Mouse (Mus musculus) intestine, postnatal 0 days (tissue): ENCODE results near the gene Kcmf1. TPM values are rescaled to one million over a fixed set of nuclear protein-coding genes. Genes with fewer than 3 reads are reported as not detected.

ENCODE experiments used
- ATAC-seq: fragments of 200-750 bp; cut with Nextera tagmentation; 2 replicates; pipeline ENCODE4 v1.8.0; 2017; ENCODE audit warnings: mild to moderate bottlenecking, moderate TSS enrichment, moderate library complexity
- H3K27ac ChIP-seq: fragments of 300-500 bp; sonication (generic); 2 replicates; pipeline ENCODE4 v1.5.1; 2014; ENCODE audit warnings: mild to moderate bottlenecking, low read depth, low read length, moderate library complexity
- H3K27me3 ChIP-seq: fragments of 300-500 bp; sonication (generic); replicated peaks from 2 replicates; pipeline ENCODE4 v1.6.1; 2014; ENCODE audit warnings: low read length, mixed read lengths; ENCODE audit not compliant: control insufficient read depth, insufficient read depth
- H3K36me3 ChIP-seq: fragments of 300-500 bp; sonication (generic); 2 replicates; pipeline ENCODE4 v1.6.1; 2014; ENCODE audit warnings: mild to moderate bottlenecking, moderate library complexity; ENCODE audit not compliant: control insufficient read depth, insufficient read depth
- H3K4me1 ChIP-seq: fragments of 300-500 bp; sonication (generic); replicated peaks from 2 replicates; pipeline ENCODE4 v1.6.1; 2014; ENCODE audit warnings: antibody characterized with exemption, low read length, mixed read lengths; ENCODE audit not compliant: control insufficient read depth, insufficient read depth
- H3K4me2 ChIP-seq: fragments of 300-500 bp; sonication (generic); replicated peaks from 2 replicates; pipeline ENCODE4 v1.6.1; 2014; ENCODE audit warnings: low read depth, mild to moderate bottlenecking, moderate library complexity
- H3K4me3 ChIP-seq: fragments of 300-500 bp; sonication (generic); 2 replicates; pipeline ENCODE4 v1.5.1; 2014; ENCODE audit warnings: low read depth, low read length
- H3K9ac ChIP-seq: fragments of 300-500 bp; sonication (generic); 2 replicates; pipeline ENCODE4 v1.6.1; 2014; ENCODE audit warnings: mild to moderate bottlenecking, low read depth, low read length
- H3K9me3 ChIP-seq: fragments of 300-500 bp; sonication (generic); 2 replicates; pipeline ENCODE4 v1.6.1; 2016; ENCODE audit warnings: mixed run types; ENCODE audit not compliant: control insufficient read depth
- CTCF ChIP-seq: sonication (generic); IDR thresholded peaks from 2 replicates; pipeline ENCODE4 v1.5.1; 2016; ENCODE audit warnings: low read depth, mild to moderate bottlenecking, control low read depth, antibody characterized with exemption, moderate library complexity
- WGBS: fragments of 180-500 bp; shearing (Covaris S2); extraction: QIAGEN DNeasy Blood & Tissue Kit; methylation state at CpG from one replicate; pipeline ENCODE4 v1.1.7; 2014; 5-methylcytosine and 5-hydroxymethylcytosine counted together
- polyA plus RNA-seq: library from polyadenylated mRNA; unstranded; fragments of >200 nt; fragmentation: Nextera tagmentation; extraction: Ambion mirVana; gene quantifications from 2 replicates; pipeline ENCODE4 v1.2.1, GENCODE M21; 2015

The Kcmf1 gene
- polyA plus RNA-seq, 1 experiment from 2014 or later, result 45.2 TPM

DNA sequence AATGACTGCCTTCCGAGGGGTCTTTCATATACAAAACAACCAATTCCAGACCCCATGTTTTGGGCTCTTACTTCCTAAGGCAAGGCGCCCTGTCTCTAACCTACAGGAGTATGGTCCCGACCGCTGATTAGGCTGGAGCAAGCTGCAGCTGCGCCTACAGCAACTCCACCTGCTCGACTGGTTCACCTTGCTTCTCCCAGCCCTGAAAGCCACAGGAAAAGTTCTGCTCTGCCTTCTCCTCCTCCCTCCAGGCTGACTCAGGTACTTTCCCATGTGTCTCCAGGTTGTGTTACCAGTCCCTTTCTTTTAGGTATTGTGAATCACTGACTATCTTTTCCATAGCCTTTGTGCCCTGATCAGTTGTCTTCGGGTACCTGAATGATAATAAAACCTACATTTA, 104.9 kb downstream of the Kcmf1 start:
- Histone ChIP-seq H3K4me3 (no peak overlapping the region), H3K4me1 (no peaks in the 10 kb centered on the region), H3K27me3 (no peaks in the 10 kb centered on the region), H3K4me2 (no peak overlapping the region), H3K27ac (no peak overlapping the region), H3K9me3 (no peaks in the 10 kb centered on the region), H3K36me3 (no peaks in the 10 kb centered on the region), H3K9ac (no peak overlapping the region)
- no peak for ATAC-seq
- whole genome bisulfite sequencing, result 31% methylated on average over 7 of the region's 7 CpGs
- TF ChIP-seq CTCF, result no peak

DNA sequence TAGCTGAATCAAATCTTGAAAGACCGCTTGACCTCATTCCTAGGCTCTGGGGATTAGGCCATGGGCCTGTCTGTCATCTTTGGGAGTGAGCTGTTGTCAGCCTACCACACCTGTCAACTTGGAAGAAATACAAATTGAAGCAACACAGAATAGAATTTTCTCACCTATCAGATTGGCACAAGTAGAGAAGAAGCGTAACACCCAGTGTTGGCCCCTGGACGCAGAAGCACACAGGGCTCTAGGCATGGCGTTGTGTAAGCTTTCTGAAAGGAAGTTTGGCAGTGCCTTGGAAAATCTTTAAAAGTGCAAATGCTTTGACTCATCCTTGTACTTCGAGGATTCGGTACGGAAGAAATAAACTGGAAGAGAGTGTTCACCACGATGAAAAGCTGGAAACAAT, 107.1 kb downstream of the Kcmf1 start:
- no peaks in the 10 kb centered on the region for H3K27me3 ChIP-seq
- no peak overlapping the region for H3K4me2 ChIP-seq
- TF ChIP-seq CTCF, result no peak
- no peak for ATAC-seq
- H3K9me3 ChIP-seq, result no peaks in the 10 kb centered on the region
- H3K4me3 ChIP-seq, result no peak overlapping the region
- no peaks in the 10 kb centered on the region for H3K36me3 ChIP-seq
- H3K4me1 ChIP-seq, result no peaks in the 10 kb centered on the region
- H3K9ac ChIP-seq, result no peak overlapping the region
- no peak overlapping the region for H3K27ac ChIP-seq
- 94% methylated on average over 8 of the region's 8 CpGs for WGBS

Other genes with a start within 250 kb of the Kcmf1 start
- 6.6 and 6.8 TPM in 2 replicates for gene Tcf7l1, start 110.7 kb downstream of the Kcmf1 start, polyA plus RNA-seq
- gene Tmsb10, start 58.8 kb upstream of the Kcmf1 start, polyA plus RNA-seq, result 3,149 and 3,323 TPM in 2 replicates